12 mouse cellular contexts compared by ENCODE assay signal in the genomic region with DNA sequence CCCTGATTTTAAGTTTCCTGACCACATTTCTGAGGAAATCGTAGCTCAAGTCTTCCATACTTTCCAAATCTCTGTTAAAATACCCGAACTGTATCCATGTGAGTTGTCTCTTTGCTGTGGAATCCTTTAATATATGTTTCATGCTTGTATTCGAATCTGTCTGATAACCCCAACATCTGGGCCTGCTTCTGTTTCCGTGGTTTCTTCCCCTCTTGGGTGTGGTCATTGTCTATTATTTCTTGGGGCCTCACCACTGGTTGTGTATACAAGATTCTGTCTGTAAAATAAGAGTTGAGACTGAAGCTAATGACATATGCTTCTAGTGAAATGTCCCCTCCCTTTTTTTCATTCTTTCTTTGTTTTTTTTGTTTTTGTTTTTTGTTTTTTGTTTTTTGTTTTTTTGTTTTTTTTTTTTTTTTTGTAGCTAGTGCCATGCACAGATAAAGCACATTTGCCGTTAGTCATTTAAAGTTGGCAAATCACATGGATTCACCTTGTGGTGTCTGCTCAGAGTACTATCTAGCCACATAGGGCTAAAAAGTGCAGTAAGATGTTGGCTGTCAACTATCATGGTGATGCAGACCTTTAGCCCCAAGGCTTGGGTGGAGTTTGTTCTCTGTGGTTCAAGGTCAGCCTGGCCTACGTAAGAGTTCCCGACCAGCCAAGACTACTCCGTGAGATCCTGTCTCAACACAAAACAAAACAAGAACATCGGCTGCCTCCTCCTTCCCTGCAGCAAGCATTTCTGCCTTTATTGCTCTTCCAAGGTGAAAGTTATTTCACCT. TPM values are rescaled to one million over a fixed set of nuclear protein-coding genes. Genes with fewer than 3 reads are reported as not detected.
A peak's percentile ranks its signal among the peaks of the same experiment; 100 is the strongest.
DNase-seq lines count a peak whose midpoint lies in the region; ATAC-seq and TF ChIP-seq lines count a peak whose summit lies in the region.
"Had no signal": no experiment of that assay in that cellular context is flagged by ENCODE, and none has a peak within 500 bp of the region (broad histone marks: within the 10 kb centered on the region; RNA-seq: fewer than 3 reads in every experiment).

No protein-coding gene starts in this region.

- peak; percentile 25 for DNase-seq in kidney, adult 9 months
- DNase-seq in kidney, adult 11 months, result no peak
- peak; percentile 85 for DNase-seq in MEL (ENCODE audit: low read depth, low spot score)
- no peak for DNase-seq in layer of hippocampus, adult 8-10 months (ENCODE audit: low spot score in 2 of 2)
- no peak for DNase-seq in adrenal gland, adult 2 months
- no peak for DNase-seq in layer of hippocampus, adult 9-10 months (ENCODE audit: low spot score)
- DNase-seq: lung, postnatal 36 days; right cerebral cortex, postnatal 14 days had no signal

- TF ChIP-seq RAD21 in MEL (IDR thresholded peaks at IDR 0.05; ENCODE audit: low read depth, low read length), result no peak

- ATAC-seq in erythroblast, adult 5-6 weeks (replicated peaks; ENCODE audit: low FRiP score, poor library complexity, severe bottlenecking), result peak; percentile 98
- peak; percentile 31 for ATAC-seq in megakaryocyte, adult 5-6 weeks (ENCODE audit: poor library complexity, severe bottlenecking)
- ATAC-seq: hindbrain, postnatal 0 days had no signal

- peaks cover 0 to 11% of the 10 kb centered on the region in 2 experiments; a peak in 2 of 4 replicates for H3K36me3 ChIP-seq in MEL (ENCODE audit: control insufficient read depth in 1 of 2, insufficient read depth in 2 of 2, low read length in 2 of 2)
- H3K36me3 ChIP-seq: stomach, embryonic 15.5 days had no signal

- no peak for TF ChIP-seq POLR2A in MEL (IDR thresholded peaks at IDR 0.05; ENCODE audit: control insufficient read depth in 1 of 2, insufficient read depth in 1 of 2, low read depth in 1 of 2, low read length in 2 of 2, poor library complexity in 1 of 2)

- H3K4me3 ChIP-seq in MEL (ENCODE audit: control insufficient read depth in 1 of 2, insufficient read depth in 1 of 2, low read depth in 2 of 2, low read length in 2 of 2), result peak overlapping the region; percentile 26 to 30
- H3K4me3 ChIP-seq: stomach, embryonic 15.5 days had no signal

- peaks cover 0 to 10% of the 10 kb centered on the region in 2 experiments; a peak in 3 of 4 replicates for H3K4me1 ChIP-seq in MEL (ENCODE audit: control insufficient read depth in 1 of 2, insufficient read depth in 2 of 2, low read length in 2 of 2)
- H3K4me1 ChIP-seq: stomach, embryonic 15.5 days had no signal

- peak overlapping the region; percentile 73 for H3K27ac ChIP-seq in MEL (ENCODE audit: control insufficient read depth, low read depth, low read length)
- H3K27ac ChIP-seq: hindbrain, postnatal 0 days; stomach, embryonic 15.5 days had no signal

- H3K9me3 ChIP-seq in MEL (replicated peaks; ENCODE audit: insufficient read depth, low read length), result no peaks in the 10 kb centered on the region
- H3K9me3 ChIP-seq: stomach, embryonic 15.5 days had no signal

- H3K27me3 ChIP-seq in MEL (ENCODE audit: control insufficient read depth in 1 of 2, insufficient read depth in 2 of 2, low read length in 2 of 2), result no peaks in the 10 kb centered on the region
- H3K27me3 ChIP-seq: stomach, embryonic 15.5 days had no signal

- H3K79me2 ChIP-seq in MEL (ENCODE audit: control insufficient read depth, insufficient read depth, low read length, poor library complexity), result no peaks in the 10 kb centered on the region

- no peak for TF ChIP-seq CTCF in MEL (IDR thresholded peaks at IDR 0.05 in 2 of 3, conservative IDR thresholded peaks at IDR 0.05 in 1 of 3; ENCODE audit: control insufficient read depth in 1 of 3, insufficient read depth in 1 of 3, low read depth in 2 of 3, low read length in 3 of 3, poor library complexity in 1 of 3, severe bottlenecking in 1 of 3)

- TF ChIP-seq EP300 in MEL (IDR thresholded peaks at IDR 0.05; ENCODE audit: low read depth in 1 of 2, low read length in 2 of 2), result peak; percentile 76 to 83

- peak overlapping the region; percentile 40 for H3K9ac ChIP-seq in MEL (ENCODE audit: control insufficient read depth, low read depth, low read length, poor library complexity, severe bottlenecking)
- H3K9ac ChIP-seq: stomach, embryonic 15.5 days had no signal

TF ChIP-seq in MEL, 35 proteins besides CTCF, POLR2A, EP300 and RAD21:
- TF ChIP-seq POLR2AphosphoS2 (IDR thresholded peaks at IDR 0.05; ENCODE audit: low read length), result no peak
- no peak; the same call in 1 of the 2 replicates for TF ChIP-seq MAX (IDR thresholded peaks at IDR 0.05; ENCODE audit: low read length)
- TF ChIP-seq NELFE (IDR thresholded peaks at IDR 0.05; ENCODE audit: low read depth, low read length), result no peak
- no peak for TF ChIP-seq TBP (IDR thresholded peaks at IDR 0.05; ENCODE audit: low read depth, low read length)
- TF ChIP-seq MYB (IDR thresholded peaks at IDR 0.05; ENCODE audit: low read depth, low read length), result peak; percentile 70
- TF ChIP-seq MYC (IDR thresholded peaks at IDR 0.05; ENCODE audit: low read depth, low read length), result no peak
- no peak for TF ChIP-seq USF1 (IDR thresholded peaks at IDR 0.05; ENCODE audit: low read depth, low read length)
- TF ChIP-seq ETS1 (IDR thresholded peaks at IDR 0.05; ENCODE audit: low read depth, low read length), result peak; percentile 52; the same call in 1 of the 2 replicates
- peak; percentile 79 for TF ChIP-seq SIN3A (IDR thresholded peaks at IDR 0.05; ENCODE audit: low read length)
- TF ChIP-seq NRF1 (IDR thresholded peaks at IDR 0.05; ENCODE audit: insufficient read depth, low read depth, low read length, poor library complexity, severe bottlenecking), result no peak
- TF ChIP-seq E2F4 (IDR thresholded peaks at IDR 0.05; ENCODE audit: borderline replicate concordance, low read depth, low read length), result no peak
- TF ChIP-seq ZC3H11A (IDR thresholded peaks at IDR 0.05; ENCODE audit: low read depth, low read length), result no peak
- TF ChIP-seq HCFC1 (IDR thresholded peaks at IDR 0.05; ENCODE audit: low read depth, low read length), result no peak
- no peak for TF ChIP-seq MEF2A (IDR thresholded peaks at IDR 0.05; ENCODE audit: extremely low read depth, insufficient replicate concordance, low read depth, low read length, poor library complexity, severe bottlenecking)
- TF ChIP-seq BHLHE40 (IDR thresholded peaks at IDR 0.05; ENCODE audit: borderline replicate concordance, low read depth, low read length), result no peak
- TF ChIP-seq UBTF (IDR thresholded peaks at IDR 0.05; ENCODE audit: borderline replicate concordance, insufficient read depth, low read depth, low read length), result no peak
- peak; percentile 73 for TF ChIP-seq GATA1 (IDR thresholded peaks at IDR 0.05; ENCODE audit: low read depth, low read length)
- peak; percentile 85 for TF ChIP-seq ZNF384 (IDR thresholded peaks at IDR 0.05; ENCODE audit: low read depth, low read length)
- TF ChIP-seq POLR2AphosphoS5 (IDR thresholded peaks at IDR 0.05; ENCODE audit: borderline replicate concordance, low read depth, low read length), result no peak
- TF ChIP-seq MXI1 (IDR thresholded peaks at IDR 0.05; ENCODE audit: low read depth, low read length), result peak; percentile 79
- no peak for TF ChIP-seq SMC3 (IDR thresholded peaks at IDR 0.05; ENCODE audit: low read depth, low read length)
- no peak for TF ChIP-seq CHD1 (IDR thresholded peaks at IDR 0.05; ENCODE audit: low read depth, low read length)
- no peak for TF ChIP-seq JUND (IDR thresholded peaks at IDR 0.05; ENCODE audit: low read depth, low read length)
- no peak for TF ChIP-seq MAZ (IDR thresholded peaks at IDR 0.05; ENCODE audit: low read depth, low read length)
- peak; percentile 73 for TF ChIP-seq RCOR1 (IDR thresholded peaks at IDR 0.05; ENCODE audit: low read depth, low read length)
- TF ChIP-seq MAFK (IDR thresholded peaks at IDR 0.05; ENCODE audit: borderline replicate concordance, low read depth, low read length), result no peak
- no peak for TF ChIP-seq ZKSCAN1 (IDR thresholded peaks at IDR 0.05; ENCODE audit: low read depth, low read length)
- no peak for TF ChIP-seq ZMIZ1 (IDR thresholded peaks at IDR 0.05; ENCODE audit: low read depth, low read length)
- TF ChIP-seq TCF12 (IDR thresholded peaks at IDR 0.05; ENCODE audit: low read depth, low read length), result peak; percentile 75
- TF ChIP-seq KAT2A (conservative IDR thresholded peaks at IDR 0.05; ENCODE audit: low read depth, low read length), result no peak
- no peak for TF ChIP-seq CHD2 (IDR thresholded peaks at IDR 0.05; ENCODE audit: low read length)
- TF ChIP-seq TAL1 (IDR thresholded peaks at IDR 0.05; ENCODE audit: low read length), result peak; percentile 89
- TF ChIP-seq USF2 (IDR thresholded peaks at IDR 0.05; ENCODE audit: borderline replicate concordance in 1 of 2, insufficient read depth in 1 of 2, low read depth in 1 of 2, low read length in 2 of 2), result no peak
- no peak for TF ChIP-seq ELF1 (IDR thresholded peaks at IDR 0.05; ENCODE audit: low read depth, low read length)
- no peak for TF ChIP-seq GABPA (IDR thresholded peaks at IDR 0.05; ENCODE audit: low read depth, low read length)

RNA-seq across cellular contexts. Expression of a gene that starts 13.8 kb away (rescaled TPM):
- 30.3 and 33.0 TPM in 2 replicates for total RNA-seq in MEL (2012; rRNA removed)
- polyA plus RNA-seq in MEL (2012; ENCODE audit: insufficient read depth in 1 of 2, insufficient read length in 2 of 2, low read depth in 1 of 2, low replicate concordance in 2 of 2, missing spikeins in 1 of 2), result 10 to 100 TPM; 45.7 to 52.0 TPM
- 82.8 and 141 TPM in 2 replicates for total RNA-seq in erythroblast, adult 5-6 weeks (2015; ENCODE audit: low replicate concordance)
- 123 and 134 TPM in 2 replicates for total RNA-seq in erythroblast, adult 5-6 weeks (2017; ENCODE audit: low replicate concordance)
- total RNA-seq in megakaryocyte, adult 5-6 weeks (2015), result 28.7 and 30.0 TPM in 2 replicates
- 16.0 and 17.0 TPM in 2 replicates for total RNA-seq in megakaryocyte, adult 5-6 weeks (2017)
- 10 to 100 TPM; 39.0 to 42.6 (median 40.2) TPM for total RNA-seq in layer of hippocampus, adult 8-10 months (2022)
- 100 to 1,000 TPM in 1 of 2 experiments, 10 to 100 TPM in 1; 75.1 to 135 TPM for total RNA-seq in adrenal gland, adult 2 months (2021)
- polyA plus RNA-seq in adrenal gland, adult 2 months (2012; rRNA removed), result 153 and 231 TPM in 2 replicates

Comparison
In these comparisons a context has a peak if more than half of its experiments do, and no peak if none do; other contexts are left out.
1. DNase-seq: peak in kidney, adult 9 months (single experiment) and MEL (single experiment); none in kidney, adult 11 months (single experiment), layer of hippocampus, adult 8-10 months (0 of 2), adrenal gland, adult 2 months (single experiment) and layer of hippocampus, adult 9-10 months (single experiment).